Mouse (Mus musculus) brain, embryonic 14.5 days (tissue): ENCODE results near the gene Milr1.

Experiments
- CTCF ChIP-seq: fragments of 200-500 bp; IDR thresholded peaks from 2 replicates; pipeline ENCODE4 v1.5.1; 2012; ENCODE audit warnings: inconsistent platforms, mild to moderate bottlenecking, moderate library complexity, borderline replicate concordance; ENCODE audit not compliant: insufficient read depth, insufficient read length; ENCODE audit errors: extremely low read depth
- POLR2A ChIP-seq: fragments of 200-500 bp; IDR thresholded peaks from 2 replicates; pipeline ENCODE4 v1.6.1; 2012; ENCODE audit warnings: mild to moderate bottlenecking, inconsistent platforms, borderline replicate concordance; ENCODE audit not compliant: poor library complexity, insufficient read depth, insufficient read length, severe bottlenecking; ENCODE audit errors: extremely low read depth

GRCm38 (mm10) chr11:106795679-106796078 lies 44.7 kb downstream of the Milr1 start:
- no peak for TF ChIP-seq CTCF
- no peak for TF ChIP-seq POLR2A
